Mouse (Mus musculus) regulatory T cell (primary cell): ENCODE results near the gene Tlk2.

Source experiments
- in situ Hi-C: fragments of 300-600 bp; cut with MboI, MseI; formaldehyde crosslinking; loops from one replicate; pipeline ENCODE4 v1.15.1; 2025; ENCODE audit warnings: high pct_unique_total_duplicates

Tlk2 gene

DNA sequence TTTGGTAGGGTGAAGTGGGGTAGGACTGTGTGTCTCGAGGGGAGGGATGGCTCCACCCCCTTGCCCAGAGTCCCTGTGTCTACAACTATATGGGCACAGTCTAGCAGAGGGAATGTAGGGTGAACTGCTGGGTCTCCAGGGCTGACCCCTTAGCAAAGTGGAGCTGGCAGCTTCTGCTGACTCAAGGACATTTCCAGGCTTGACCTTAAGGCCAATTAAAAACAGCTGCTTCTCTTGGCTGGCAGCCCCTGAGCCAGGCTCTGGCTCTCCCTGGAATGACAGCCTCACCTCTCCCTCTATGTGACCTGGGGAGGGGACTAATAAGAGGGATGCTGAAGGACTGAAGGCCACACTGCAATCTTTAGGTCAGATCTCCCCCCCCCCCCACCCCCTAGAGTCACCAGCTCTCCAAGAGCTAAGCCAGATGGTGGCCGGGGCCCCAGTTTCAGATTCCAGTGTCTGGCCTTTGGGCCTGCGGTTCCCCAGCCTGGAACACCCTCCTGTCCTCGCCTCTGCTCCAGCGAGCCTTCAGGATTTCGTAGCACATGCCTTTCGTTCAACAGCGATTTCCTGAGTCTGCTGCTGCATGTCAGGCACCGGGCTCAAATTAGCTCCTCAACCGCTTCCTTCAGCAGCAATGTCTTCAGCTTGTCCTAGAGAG lies 134.5 kb downstream of the Tlk2 start:
- in situ Hi-C loops, result no loop called here

DNA sequence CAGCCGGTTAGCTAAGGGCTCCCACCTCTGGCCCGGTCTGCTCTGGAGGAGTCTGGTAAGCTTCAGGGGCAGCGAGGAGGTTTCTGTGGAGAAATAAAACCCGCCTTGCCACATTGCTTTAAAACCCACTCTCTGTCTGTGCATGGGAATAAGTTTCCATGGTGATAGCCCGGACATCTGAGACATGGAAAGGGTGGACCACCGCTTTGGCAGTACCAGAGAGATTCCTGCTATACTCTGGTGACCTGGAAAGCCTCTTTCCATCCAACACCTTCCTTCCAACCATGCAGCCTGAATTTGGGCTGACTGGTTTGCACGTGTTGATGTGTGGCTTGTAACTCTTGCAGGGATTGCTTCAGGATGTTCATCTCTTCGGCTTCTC lies 135.0 kb downstream of the Tlk2 start:
- in situ Hi-C loops, result no loop called here

DNA sequence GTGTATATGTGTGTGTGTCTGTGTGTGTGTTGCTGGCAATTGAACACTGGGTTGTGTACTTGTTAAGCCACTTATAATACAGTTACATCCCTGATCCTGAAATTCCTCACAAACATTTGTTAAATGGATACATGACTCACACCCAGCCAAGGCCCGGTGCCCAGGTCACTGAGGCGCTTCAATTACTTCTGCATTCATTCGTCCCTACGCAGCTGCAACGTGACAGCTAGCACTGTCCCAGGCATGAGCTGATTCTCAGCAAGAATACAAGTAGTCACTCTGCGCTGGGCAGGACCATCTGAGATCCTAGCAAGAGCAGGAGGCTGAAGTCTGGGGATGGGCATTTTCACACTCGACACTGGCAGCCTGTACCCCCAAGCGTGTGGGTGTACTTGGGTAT lies 136.7 kb downstream of the Tlk2 start:
- in situ Hi-C loops, result no loop called here

DNA sequence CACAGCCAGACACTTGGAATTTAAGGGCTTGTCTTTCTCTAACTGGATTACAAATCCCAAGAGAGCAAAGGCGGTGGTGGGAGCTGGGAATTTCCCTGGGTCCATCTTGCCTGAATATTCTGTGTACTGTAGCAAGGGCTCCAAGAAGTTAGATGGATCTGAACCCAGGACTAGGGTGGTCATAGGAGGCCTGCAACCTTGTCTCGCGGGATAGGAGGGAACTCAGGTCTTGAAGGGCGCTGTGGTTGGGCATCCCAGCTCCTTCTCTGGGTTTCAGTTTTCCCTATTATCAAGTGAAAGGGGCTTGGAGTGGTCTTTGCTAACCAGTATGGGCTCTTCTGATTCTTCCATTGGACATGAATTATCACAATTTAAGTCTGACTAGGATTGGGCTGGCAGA lies 137.5 kb downstream of the Tlk2 start:
- in situ Hi-C loops, result no loop called here

DNA sequence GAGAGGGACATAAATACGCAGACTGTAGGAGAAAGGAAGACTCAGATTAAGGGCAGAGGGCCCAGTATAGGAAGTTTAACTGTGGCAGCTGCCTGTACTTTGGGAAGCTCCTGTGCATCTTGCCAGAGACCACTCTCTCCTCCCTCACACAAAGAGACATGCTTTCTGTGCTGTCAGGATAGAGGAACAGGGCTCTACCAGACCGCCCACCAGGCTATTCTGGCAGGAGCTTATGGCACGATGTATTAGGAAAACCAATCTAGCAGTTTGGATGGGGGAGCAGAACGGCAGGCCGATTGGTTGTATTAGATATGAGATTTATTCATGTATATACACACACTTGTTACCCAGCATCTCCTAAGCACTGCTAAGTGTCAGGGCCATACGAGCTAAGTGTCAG lies 139.2 kb downstream of the Tlk2 start:
- in situ Hi-C loops, result no loop called here

DNA sequence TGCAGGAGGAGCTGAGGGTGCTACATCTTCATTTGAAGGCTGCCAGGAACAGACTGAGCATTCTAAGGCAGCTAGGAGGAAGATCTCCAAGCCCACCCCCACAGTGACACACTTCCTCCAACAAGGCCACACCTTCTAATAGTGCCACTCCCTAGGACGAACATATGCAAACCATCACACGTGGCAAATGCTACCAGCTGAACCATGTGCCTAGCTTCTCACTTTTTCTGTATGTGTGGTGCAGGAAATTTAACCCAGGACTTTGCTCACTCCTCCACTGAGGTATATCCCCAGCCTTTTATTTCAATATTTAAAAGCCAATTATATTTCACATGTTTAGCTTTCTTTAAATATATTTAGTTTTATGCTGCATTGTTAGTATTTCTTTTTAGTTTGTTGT lies 142.5 kb downstream of the Tlk2 start:
- in situ Hi-C loops, result no loop called here

DNA sequence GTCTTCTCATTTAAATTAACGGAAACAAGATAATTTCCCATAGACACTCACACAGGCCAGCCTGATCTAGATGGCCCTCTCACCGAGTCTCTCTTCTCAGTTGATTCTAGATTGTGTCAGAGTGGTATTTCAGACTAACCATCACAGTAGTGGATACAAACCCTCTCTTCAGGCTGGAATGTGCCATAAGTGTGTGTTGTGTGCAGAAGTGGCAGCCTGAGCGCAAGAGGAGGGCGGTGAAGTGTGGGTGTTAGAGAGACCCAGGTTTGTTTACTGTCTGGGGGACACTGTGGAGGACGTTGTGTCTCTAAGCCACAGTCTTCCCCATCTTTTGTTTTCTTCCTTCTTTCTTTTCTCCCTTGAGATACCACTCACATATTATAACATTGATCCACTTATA lies 144.9 kb downstream of the Tlk2 start:
- in situ Hi-C loops, result no loop called here

DNA sequence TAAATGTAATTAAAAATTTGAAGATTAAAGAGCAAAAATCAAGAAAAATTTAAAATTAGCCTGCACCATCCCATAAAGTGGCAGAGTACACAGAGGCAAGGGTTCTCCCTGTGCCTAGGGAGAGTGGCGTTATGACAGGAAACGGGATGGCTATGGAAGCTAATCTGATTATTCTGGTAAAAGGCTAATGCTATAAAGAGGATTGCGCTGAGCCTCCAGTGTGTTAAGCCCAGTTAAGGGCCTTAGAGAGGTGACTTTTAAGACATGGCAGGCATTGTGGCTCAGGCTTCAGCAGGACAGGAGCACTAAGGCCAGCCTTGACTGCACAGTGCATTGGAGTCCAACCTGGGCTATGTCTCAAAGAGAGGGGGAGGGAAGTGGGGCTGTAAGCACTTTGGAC lies 148.5 kb downstream of the Tlk2 start:
- in situ Hi-C loops, result no loop called here

DNA sequence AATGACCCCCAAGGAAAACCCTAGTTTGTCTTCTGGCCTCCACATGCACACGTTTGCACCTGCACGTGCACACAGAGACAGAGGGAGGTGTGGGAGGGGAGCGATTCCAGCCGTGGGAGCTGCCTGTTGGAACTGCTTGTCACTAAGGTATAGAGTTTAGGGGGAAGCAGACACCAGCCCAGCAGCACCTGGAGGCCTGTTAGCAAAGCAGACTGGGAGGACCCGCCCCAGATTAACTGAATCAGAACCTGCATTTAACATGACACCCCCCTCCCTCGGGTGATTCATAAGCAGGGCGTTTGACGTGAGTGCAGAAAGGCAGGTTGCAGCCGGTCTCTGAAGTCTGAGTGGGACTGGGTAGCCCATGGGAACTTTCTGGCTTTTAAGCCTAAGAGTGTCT lies 151.4 kb downstream of the Tlk2 start:
- in situ Hi-C loops, result no loop called here

DNA sequence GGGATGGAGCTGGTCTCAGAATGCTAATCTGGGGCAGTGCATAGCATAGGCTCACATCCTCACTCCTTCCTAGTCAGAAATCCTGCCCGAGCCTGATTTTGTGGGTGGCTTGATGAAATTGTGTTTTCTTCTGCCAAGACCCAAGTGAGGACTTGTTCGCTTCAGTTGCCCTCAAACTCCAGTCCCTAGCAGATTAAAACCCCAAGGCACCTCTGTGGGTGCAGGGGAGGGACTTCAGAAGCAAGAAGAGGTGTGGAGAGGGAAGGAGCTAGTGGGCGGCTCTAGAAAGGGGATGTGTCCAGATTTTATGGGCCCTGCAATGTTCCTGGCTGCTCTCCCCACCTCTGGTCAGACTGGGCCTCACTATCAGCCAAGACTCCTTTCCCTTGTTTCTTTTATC lies 152.5 kb downstream of the Tlk2 start:
- in situ Hi-C loops, result no loop called here

DNA sequence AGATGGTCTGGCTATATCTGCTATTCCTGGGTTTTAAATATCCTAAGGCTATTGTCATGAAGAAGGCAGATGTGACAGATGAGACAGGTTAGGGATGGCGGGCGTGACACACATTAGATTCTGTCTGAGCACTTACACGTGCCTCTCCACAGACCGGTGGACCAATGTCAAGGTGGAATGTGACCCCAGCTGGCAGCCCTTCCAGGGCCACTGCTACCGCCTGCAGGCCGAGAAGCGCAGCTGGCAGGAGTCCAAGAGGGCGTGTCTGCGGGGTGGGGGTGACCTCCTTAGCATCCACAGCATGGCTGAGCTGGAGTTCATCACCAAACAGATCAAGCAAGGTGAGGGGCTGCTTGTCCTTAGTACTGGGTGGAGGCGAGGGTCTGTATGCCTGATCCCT lies 153.1 kb downstream of the Tlk2 start:
- in situ Hi-C loops, result no loop called here

DNA sequence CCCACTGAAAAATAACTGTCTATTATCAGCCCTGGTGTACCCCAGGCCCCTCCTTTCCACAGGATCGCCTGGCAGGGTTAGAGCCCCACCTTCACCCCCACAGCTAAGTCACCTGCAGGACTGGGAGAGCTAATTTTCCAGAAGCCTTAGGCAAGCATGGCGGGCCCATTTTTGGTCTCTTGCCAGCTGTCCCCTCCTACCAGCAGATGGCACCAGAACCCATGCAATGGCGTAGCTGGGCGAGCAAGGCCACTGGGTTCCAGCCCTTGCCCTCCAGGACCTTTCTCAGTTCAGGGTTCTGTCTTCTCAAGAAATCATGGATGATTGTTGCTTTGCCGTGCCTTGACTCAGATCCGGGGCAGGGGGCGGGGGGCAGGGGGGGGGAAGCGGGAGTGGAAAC lies 153.9 kb downstream of the Tlk2 start:
- in situ Hi-C loops, result no loop called here
